Mouse (Mus musculus) small intestine, adult 2 months (tissue): ENCODE results near the gene Klk5. TPM values are rescaled to one million over a fixed set of nuclear protein-coding genes. Genes with fewer than 3 reads are reported as not detected.
A peak's percentile ranks its signal among the peaks of the same experiment; 100 is the strongest.

Experiments
- H3K27ac ChIP-seq: fragments of 200-500 bp; 2 replicates; pipeline ENCODE4 v1.5.1; 2012; ENCODE audit warnings: low read depth, low read length, control low read depth, inconsistent platforms; ENCODE audit not compliant: insufficient read depth
- H3K27me3 ChIP-seq: fragments of 200-500 bp; 2 replicates; pipeline ENCODE4 v1.6.1; 2012; ENCODE audit warnings: mild to moderate bottlenecking, moderate library complexity, low read length, inconsistent platforms; ENCODE audit not compliant: control insufficient read depth, insufficient read depth
- H3K36me3 ChIP-seq: fragments of 200-500 bp; 2 replicates; pipeline ENCODE4 v1.6.1; 2012; ENCODE audit warnings: mild to moderate bottlenecking, low read length, control low read depth, inconsistent platforms; ENCODE audit not compliant: control insufficient read depth, insufficient read depth
- H3K4me1 ChIP-seq: fragments of 200-500 bp; 2 replicates; pipeline ENCODE4 v1.6.1; 2012; ENCODE audit warnings: low read length, inconsistent platforms, mixed read lengths; ENCODE audit not compliant: control insufficient read depth, insufficient read depth, insufficient read length
- H3K4me3 ChIP-seq: fragments of 200-500 bp; 2 replicates; pipeline ENCODE4 v1.5.1; 2012; ENCODE audit warnings: low read depth, mild to moderate bottlenecking, control low read depth, inconsistent platforms, low read length, moderate library complexity
- CTCF ChIP-seq: fragments of 200-500 bp; IDR thresholded peaks from 2 replicates; pipeline ENCODE4 v1.5.1; 2012; ENCODE audit warnings: low read depth, mild to moderate bottlenecking, control low read depth, inconsistent platforms, low read length, moderate library complexity, mixed read lengths; ENCODE audit not compliant: insufficient replicate concordance, insufficient read length; ENCODE audit errors: extremely low read depth
- POLR2A ChIP-seq: fragments of 200-500 bp; IDR thresholded peaks from 2 replicates; pipeline ENCODE4 v1.6.1; 2012; ENCODE audit warnings: low read depth, mild to moderate bottlenecking, control low read depth, inconsistent platforms, low read length, moderate library complexity
- WGBS: fragments of 180-500 bp; shearing (Covaris S2); methylation state at CpG from one replicate; pipeline ENCODE4 v1.1.7; 2018; 5-methylcytosine and 5-hydroxymethylcytosine counted together
- polyA plus RNA-seq: library from polyadenylated mRNA; depleted of rRNA; stranded (reverse); fragments of >200 nt; gene quantifications from 2 replicates; pipeline ENCODE4 v1.2.3, GENCODE M21; 2012; rRNA removed

The Klk5 gene
- polyA plus RNA-seq: not detected in 2 replicates

- Histone ChIP-seq H3K4me3 (no peak within 1 kb of the TSS), H3K36me3 (no peaks in the 10 kb centered on the region), H3K27me3 (no peaks in the 10 kb centered on the region), H3K27ac (no peak within 1 kb of the TSS), H3K4me1 (no peaks in the 10 kb centered on the region)
- 40% methylated on average over 3 of the region's 3 CpGs for WGBS
- TF ChIP-seq POLR2A (no peak), CTCF (no peak)
Observed at GRCm38 (mm10) chr7:43841701-43842100, at the start of gene Klk5. TSS of gene Klk5 (plus strand) at chr7:43841971.

GRCm38 (mm10) chr7:43796355-43796754 is 45.4 kb upstream of the Klk5 start:
- Histone ChIP-seq H3K4me1 (0 out of 2 replicates have a peak, but pooled peaks cover 3% of the 10 kb centered on the region), H3K4me3 (no peak overlapping the region), H3K36me3 (no peaks in the 10 kb centered on the region), H3K27ac (no peak overlapping the region), H3K27me3 (peaks cover 5% of the 10 kb centered on the region; the same call in 1 of the 2 replicates)
- TF ChIP-seq CTCF (no peak), POLR2A (no peak)
- 7% methylated on average over 8 of the region's 8 CpGs for WGBS

GRCm38 (mm10) chr7:43797333-43797769 is 44.4 kb upstream of the Klk5 start, which contains the start of gene Klk8:
TSS of gene Klk8 (plus strand) at chr7:43797577.
- peak within 1 kb of the TSS; percentile 59 for H3K4me3 ChIP-seq
- 1% methylated on average over 28 of the region's 28 CpGs for WGBS

GRCm38 (mm10) chr7:43797844-43798462 is 43.8 kb upstream of the Klk5 start:
- no peak for TF ChIP-seq CTCF
- no peak for TF ChIP-seq POLR2A
- Histone ChIP-seq H3K27ac (no peak overlapping the region), H3K4me1 (0 out of 2 replicates have a peak, but pooled peaks cover 3% of the 10 kb centered on the region), H3K36me3 (no peaks in the 10 kb centered on the region), H3K27me3 (peaks cover 5% of the 10 kb centered on the region; the same call in 1 of the 2 replicates), H3K4me3 (peak overlapping the region; percentile 59)
- 41% methylated on average over 13 of the region's 13 CpGs for WGBS

More at GRCm38 (mm10) chr7:43797333-43797769, 44.4 kb upstream of the Klk5 start, which contains the start of gene Klk8:
- TF ChIP-seq POLR2A: no peak
- no peak for TF ChIP-seq CTCF
- peaks cover 5% of the 10 kb centered on the region; the same call in 1 of the 2 replicates for H3K27me3 ChIP-seq
- no peak within 1 kb of the TSS for H3K27ac ChIP-seq
- H3K36me3 ChIP-seq: no peaks in the 10 kb centered on the region
- H3K4me1 ChIP-seq: 0 out of 2 replicates have a peak, but pooled peaks cover 3% of the 10 kb centered on the region

GRCm38 (mm10) chr7:43799876-43800275 is 41.9 kb upstream of the Klk5 start:
- 79% methylated on average over 7 of the region's 7 CpGs for WGBS
- no peaks in the 10 kb centered on the region for H3K36me3 ChIP-seq
- H3K27ac ChIP-seq: no peak overlapping the region
- 0 out of 2 replicates have a peak, but pooled peaks cover 3% of the 10 kb centered on the region for H3K4me1 ChIP-seq
- no peak for TF ChIP-seq CTCF
- TF ChIP-seq POLR2A: no peak
- no peak overlapping the region for H3K4me3 ChIP-seq
- peaks cover 5% of the 10 kb centered on the region; the same call in 1 of the 2 replicates for H3K27me3 ChIP-seq

- Histone ChIP-seq H3K36me3 (no peaks in the 10 kb centered on the region), H3K27me3 (no peaks in the 10 kb centered on the region), H3K4me1 (no peaks in the 10 kb centered on the region), H3K27ac (no peak within 1 kb of the TSS), H3K4me3 (no peak within 1 kb of the TSS)
- no peak for TF ChIP-seq POLR2A
- TF ChIP-seq CTCF: no peak
- WGBS: 54% methylated on average over 5 of the region's 5 CpGs
Observed at GRCm38 (mm10) chr7:43810994-43811393, 30.8 kb upstream of the Klk5 start, which contains the start of gene Klk7. TSS of gene Klk7 (plus strand) at chr7:43811294.

GRCm38 (mm10) chr7:43815211-43815610 is 26.6 kb upstream of the Klk5 start:
- TF ChIP-seq CTCF (no peak), POLR2A (no peak)
- Histone ChIP-seq H3K4me1 (no peaks in the 10 kb centered on the region), H3K4me3 (no peak overlapping the region), H3K27ac (no peak overlapping the region), H3K36me3 (no peaks in the 10 kb centered on the region), H3K27me3 (no peaks in the 10 kb centered on the region)
- whole genome bisulfite sequencing: 83% methylated on average over 7 of the region's 7 CpGs

- Histone ChIP-seq H3K36me3 (no peaks in the 10 kb centered on the region), H3K4me1 (no peaks in the 10 kb centered on the region), H3K27ac (no peak overlapping the region), H3K4me3 (no peak overlapping the region), H3K27me3 (no peaks in the 10 kb centered on the region)
- TF ChIP-seq CTCF: no peak
- TF ChIP-seq POLR2A: no peak
Observed at GRCm38 (mm10) chr7:43816746-43817145, 25.0 kb upstream of the Klk5 start.
